Mouse (Mus musculus) cortical plate, adult 2 months (tissue): ENCODE data around the gene Kdm1b. TPM values are rescaled to one million over a fixed set of nuclear protein-coding genes. Genes with fewer than 3 reads are reported as not detected.

Source experiments
- H3K27ac ChIP-seq: fragments of 200-500 bp; 2 replicates; pipeline ENCODE4 v1.5.1; 2012; ENCODE audit warnings: low read length, control low read depth, inconsistent platforms; ENCODE audit not compliant: insufficient read depth
- H3K4me1 ChIP-seq: fragments of 200-500 bp; 2 replicates; pipeline ENCODE4 v1.6.1; 2011; ENCODE audit warnings: low read length; ENCODE audit not compliant: control insufficient read depth, insufficient read depth
- H3K4me3 ChIP-seq: fragments of 200-500 bp; 2 replicates; pipeline ENCODE4 v1.5.1; 2011; ENCODE audit warnings: mild to moderate bottlenecking, low read length, control low read depth; ENCODE audit not compliant: insufficient read depth
- CTCF ChIP-seq: fragments of 200-500 bp; IDR thresholded peaks from 2 replicates; pipeline ENCODE4 v1.5.1; 2011; ENCODE audit warnings: mild to moderate bottlenecking, control low read depth, low read length; ENCODE audit not compliant: insufficient read depth; ENCODE audit errors: extremely low read depth
- POLR2A ChIP-seq: fragments of 200-500 bp; IDR thresholded peaks from 2 replicates; pipeline ENCODE4 v1.6.1; 2011; ENCODE audit warnings: mild to moderate bottlenecking, low read length, control low read depth; ENCODE audit not compliant: insufficient read depth; ENCODE audit errors: extremely low read depth
- polyA plus RNA-seq: library from polyadenylated mRNA; depleted of rRNA; stranded (reverse); fragments of >200 nt; gene quantifications from 2 replicates; pipeline ENCODE4 v1.2.3, GENCODE M21; 2012

The Kdm1b gene
- polyA plus RNA-seq, 1 experiment, result 7.1 TPM

DNA sequence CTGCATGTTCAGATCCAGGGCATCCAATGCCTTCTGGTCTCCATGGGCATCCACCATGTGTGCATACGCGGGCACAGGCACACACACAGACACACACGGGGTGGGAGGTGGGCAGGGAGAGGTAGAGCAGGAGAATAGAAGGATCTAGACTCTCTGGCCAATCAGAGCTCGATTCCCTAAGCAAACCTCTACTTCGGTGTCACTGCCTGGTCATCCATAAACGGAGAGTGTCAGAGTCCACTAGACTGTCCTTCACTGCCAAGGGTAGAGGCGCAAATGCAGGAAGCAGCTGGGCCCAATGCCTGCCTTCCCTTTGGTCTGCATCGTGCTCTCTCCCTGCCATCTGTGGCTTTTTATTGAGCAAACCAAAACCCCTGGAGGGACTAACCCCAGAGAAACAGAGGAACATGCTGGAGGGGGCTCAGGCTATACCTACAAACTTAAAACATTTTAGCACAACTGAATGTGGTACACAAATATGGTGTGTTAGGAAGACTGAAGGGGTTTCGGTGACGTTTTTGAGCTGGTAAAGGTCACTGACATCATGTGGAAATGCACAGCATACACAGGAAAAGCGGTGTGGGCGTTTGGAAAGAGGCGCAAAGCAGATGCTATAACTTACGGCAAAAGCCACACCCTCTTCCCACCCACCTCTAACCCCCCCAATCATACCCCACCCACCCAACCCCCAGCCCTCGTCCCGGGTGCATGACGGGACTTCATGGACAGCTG lies 12.8 kb upstream of the Kdm1b start:
- TF ChIP-seq CTCF, result no peak
- no peak for TF ChIP-seq POLR2A
- no peak overlapping the region for H3K4me3 ChIP-seq
- H3K4me1 ChIP-seq, result no peaks in the 10 kb centered on the region
- no peak overlapping the region for H3K27ac ChIP-seq

DNA sequence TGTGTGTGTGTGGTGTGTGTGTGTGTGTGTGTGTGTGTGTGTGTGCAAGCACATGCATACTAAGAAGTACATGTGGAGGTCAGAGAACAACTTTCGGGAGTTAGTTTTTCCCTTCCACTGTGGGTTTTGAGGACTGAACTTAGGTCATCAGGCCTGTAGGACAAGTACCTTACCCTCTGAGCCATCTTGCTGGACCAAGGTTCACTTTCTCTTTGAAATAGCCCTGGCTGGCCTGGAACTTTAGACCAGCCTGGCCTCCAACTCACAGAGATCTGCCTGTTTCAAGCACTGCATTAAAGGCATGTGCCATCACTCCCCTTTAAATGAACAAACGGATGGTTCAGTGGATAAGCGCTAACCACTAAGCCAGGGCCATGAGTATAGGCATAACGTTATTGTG lies 9.7 kb upstream of the Kdm1b start:
- TF ChIP-seq POLR2A (no peak), CTCF (no peak)
- Histone ChIP-seq H3K27ac (no peak overlapping the region), H3K4me3 (no peak overlapping the region), H3K4me1 (no peaks in the 10 kb centered on the region)

DNA sequence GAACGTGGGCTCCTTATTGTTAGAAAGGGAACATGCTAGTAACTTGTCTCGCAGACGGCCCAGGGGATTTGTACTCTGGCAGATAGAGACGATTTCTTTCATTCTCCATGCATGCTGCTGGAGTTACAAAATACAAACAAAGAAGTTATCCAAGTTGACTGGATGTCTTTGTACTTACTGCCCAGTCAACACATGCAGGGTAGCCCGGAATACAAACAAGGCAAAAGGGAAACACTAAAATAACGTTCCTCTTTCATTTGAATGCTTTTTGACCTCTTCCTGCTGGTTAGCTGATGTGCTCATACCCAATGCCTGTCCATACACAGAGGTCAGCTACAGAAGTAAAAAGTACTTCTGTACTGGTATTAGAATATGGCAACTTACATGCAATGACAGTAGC lies 5.4 kb upstream of the Kdm1b start:
- H3K4me3 ChIP-seq, result no peak overlapping the region
- TF ChIP-seq POLR2A (no peak), CTCF (no peak)
- H3K27ac ChIP-seq, result no peak overlapping the region
- no peaks in the 10 kb centered on the region for H3K4me1 ChIP-seq

DNA sequence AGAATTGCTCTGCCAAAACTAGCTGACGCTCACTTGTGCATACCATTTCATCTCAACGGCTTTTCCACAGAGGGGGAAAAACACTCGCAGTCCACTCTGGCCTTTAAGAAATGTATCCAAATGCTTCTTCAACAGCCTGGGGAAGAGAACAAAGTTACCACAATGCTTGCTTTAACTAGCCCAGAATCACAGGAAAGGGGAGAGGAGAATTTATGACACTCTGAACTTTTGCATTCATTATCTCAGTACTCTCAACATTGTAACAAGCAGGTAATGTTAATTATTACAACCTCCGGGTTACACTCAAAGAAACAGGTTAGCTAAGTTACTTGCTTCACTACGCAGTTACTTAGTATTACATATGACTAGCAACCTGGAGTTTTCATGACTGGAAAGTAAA lies 3.2 kb upstream of the Kdm1b start:
- no peak overlapping the region for H3K4me3 ChIP-seq
- H3K27ac ChIP-seq, result no peak overlapping the region
- TF ChIP-seq CTCF (no peak), POLR2A (no peak)
- no peaks in the 10 kb centered on the region for H3K4me1 ChIP-seq

DNA sequence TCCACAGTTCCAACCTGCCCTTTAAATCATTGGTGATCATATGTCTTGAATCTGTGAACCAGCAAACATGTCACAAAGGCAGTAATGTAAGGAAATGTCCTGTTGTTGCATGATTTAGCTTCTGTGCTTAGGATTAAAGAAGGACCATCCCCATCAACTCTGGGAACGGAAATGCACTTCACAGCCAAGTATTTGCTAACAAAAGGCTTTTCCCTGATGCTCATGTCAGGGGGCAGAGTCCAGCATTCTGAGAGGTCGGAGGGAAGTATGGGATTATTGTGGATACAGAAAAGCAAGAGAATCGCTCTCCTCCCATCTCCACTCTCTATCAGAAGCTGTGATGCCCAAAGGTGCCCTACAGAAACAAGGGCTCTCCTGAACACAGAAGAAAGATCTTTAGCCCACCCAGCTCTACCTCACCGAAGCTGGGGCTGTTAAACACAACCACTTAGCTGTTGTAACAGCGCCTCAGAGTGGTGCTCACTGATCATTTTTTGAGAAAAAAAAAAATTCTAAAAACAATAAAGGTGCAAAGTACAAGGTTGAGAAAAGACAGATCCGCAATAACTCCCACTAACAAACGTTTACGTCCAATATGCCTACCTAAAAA lies 1.2 kb upstream of the Kdm1b start:
- Histone ChIP-seq H3K4me3 (no peak overlapping the region; the same call in 1 of the 2 replicates), H3K27ac (no peak overlapping the region), H3K4me1 (no peaks in the 10 kb centered on the region)
- TF ChIP-seq CTCF (no peak), POLR2A (no peak)

DNA sequence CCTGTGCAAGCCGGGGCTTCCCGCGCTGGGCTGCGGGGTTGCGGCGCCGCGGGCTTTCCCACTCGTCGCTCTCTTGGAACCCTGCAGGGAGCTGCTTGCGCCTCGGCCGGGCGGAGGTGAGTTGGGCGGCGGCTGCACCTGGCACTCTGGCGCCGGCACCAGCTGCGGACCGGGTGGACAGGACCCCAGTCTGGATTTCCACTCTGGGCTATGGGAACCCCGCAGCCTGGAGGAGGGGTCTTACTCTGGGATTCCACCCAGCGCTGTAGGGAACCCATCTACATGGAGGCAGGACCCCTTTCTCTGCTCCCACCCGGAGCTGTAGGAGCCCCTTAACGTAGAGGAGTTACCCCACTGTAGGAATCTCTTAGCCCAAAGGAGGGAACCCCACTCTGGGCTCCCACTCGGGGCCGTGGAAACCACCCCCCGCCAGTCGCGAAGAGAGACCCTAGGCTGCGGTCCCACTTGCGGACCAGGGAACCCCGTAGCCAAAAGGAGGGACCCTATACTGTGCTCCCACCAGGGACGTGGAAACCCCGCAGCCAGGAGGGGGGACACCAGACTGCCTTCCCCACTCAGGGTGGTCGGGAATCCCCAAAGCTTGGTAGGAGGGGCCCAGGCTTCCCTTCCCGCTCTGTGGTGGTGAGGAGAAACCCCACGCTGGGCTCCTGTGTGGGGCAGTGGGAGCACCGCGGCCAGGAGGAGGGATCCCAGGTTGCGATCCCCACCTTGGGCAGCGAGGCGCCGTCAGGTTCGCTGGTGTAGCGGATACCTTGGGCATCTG lies 726 bp downstream of the Kdm1b start:
- Histone ChIP-seq H3K27ac (no peak overlapping the region), H3K4me1 (no peaks in the 10 kb centered on the region), H3K4me3 (peak overlapping the region; percentile 38)
- TF ChIP-seq CTCF, result no peak
- TF ChIP-seq POLR2A, result no peak

DNA sequence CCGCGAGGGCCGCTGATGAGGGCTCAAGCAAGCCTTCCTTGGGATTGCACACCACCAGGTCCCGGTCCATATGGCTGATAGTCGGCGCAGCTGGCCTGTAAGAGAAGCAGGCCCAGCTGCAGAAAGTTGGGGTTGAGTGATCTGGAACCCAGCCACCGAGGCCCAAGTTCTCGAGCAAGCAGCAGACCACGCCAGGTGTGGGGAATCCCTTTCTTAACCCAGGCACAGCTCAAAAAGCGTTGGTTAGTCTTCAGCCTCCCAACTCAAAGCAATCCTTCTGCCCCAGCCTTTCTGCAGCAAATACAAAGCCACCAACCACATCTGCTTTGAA lies 1.3 kb downstream of the Kdm1b start, which contains the start of gene Tpmt:
Gene Tpmt, minus strand, starts transcription at position 121 of the 331 bp plus-strand sequence.
- TF ChIP-seq POLR2A, result no peak
- no peak for TF ChIP-seq CTCF
- no peak within 1 kb of the TSS for H3K27ac ChIP-seq
- H3K4me3 ChIP-seq, result peak within 1 kb of the TSS; percentile 38
- H3K4me1 ChIP-seq, result no peaks in the 10 kb centered on the region

DNA sequence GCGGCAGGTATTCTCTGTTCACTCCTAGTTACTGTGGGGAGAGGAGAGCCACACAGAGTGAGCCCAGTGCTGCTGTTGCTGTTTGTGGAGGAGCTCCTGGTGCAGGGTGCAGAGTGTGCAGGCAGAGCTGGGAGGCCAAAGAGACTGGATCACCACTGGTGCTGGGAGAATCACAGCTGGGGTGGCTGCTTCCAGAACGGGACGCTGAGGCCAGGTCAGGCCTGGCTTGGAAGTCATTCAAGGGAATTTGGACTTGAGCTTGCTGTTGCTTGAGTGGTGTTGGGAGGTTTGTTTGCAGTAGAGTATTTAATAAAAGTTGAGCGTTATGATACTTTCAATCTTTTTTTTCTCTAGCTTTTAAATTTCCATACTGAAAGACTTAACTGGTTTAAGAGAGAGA lies 4.7 kb downstream of the Kdm1b start:
- no peak overlapping the region for H3K4me3 ChIP-seq
- no peaks in the 10 kb centered on the region for H3K4me1 ChIP-seq
- H3K27ac ChIP-seq, result no peak overlapping the region
- TF ChIP-seq CTCF, result no peak
- TF ChIP-seq POLR2A, result no peak

DNA sequence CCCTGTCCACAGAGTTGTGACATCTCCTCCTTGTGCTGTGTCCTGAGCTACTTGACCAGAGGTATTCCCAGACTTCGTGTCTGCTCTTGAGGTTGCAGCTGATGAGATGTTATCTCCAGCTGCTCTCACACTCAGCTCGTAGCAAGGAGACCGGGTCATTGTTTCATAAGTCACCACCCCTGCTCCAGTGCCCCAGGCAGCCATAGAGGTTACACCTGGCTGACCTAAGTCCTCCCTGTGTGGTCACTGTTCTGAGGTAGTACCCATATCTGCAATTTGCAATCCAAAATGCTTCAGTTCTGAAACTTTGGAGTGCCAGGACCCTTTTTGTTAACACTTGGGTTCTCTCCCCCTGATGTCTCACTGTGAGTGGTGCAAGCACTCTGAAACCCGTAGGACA lies 6.7 kb downstream of the Kdm1b start:
- TF ChIP-seq POLR2A, result no peak
- no peak for TF ChIP-seq CTCF
- no peak overlapping the region for H3K27ac ChIP-seq
- no peak overlapping the region for H3K4me3 ChIP-seq
- no peaks in the 10 kb centered on the region for H3K4me1 ChIP-seq
